Mouse (Mus musculus) stomach, postnatal 0 days (tissue): ENCODE measurements around the gene 2510009E07Rik.

Experiments
- CTCF ChIP-seq: IDR thresholded peaks from 2 replicates; pipeline ENCODE4 v1.5.1; 2016; ENCODE audit warnings: antibody characterized with exemption, low read depth, mild to moderate bottlenecking, moderate library complexity
- EP300 ChIP-seq: optimal IDR thresholded peaks from 2 replicates; pipeline ENCODE3; 2016; ENCODE audit warnings: antibody characterized with exemption

DNA sequence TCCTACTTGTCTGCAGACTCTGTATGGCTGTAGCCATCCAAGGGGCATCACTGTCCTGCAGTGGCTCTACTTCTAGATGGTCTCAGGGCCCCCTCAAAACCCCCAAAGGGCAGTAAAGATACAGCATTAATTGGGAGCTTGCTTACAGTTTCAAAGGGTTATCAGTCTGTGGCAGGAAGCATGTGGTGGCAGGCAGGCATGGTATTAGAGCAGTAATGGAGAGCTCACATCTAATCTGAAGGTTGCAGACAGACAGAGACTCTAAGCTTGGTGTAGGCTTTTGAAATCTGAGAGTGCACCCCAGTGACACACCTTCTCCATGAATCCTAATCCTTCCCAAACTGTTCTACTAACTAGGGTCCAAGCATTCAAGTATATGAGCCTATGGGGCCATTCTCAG is 60.0 kb downstream of the 2510009E07Rik start:
- no peak for TF ChIP-seq CTCF
- no peak for TF ChIP-seq EP300
